Mouse (Mus musculus) midbrain, embryonic 10.5 days (tissue): ENCODE data around the gene Epha2. TPM values are rescaled to one million over a fixed set of nuclear protein-coding genes. Genes with fewer than 3 reads are reported as not detected.
A peak's percentile ranks its signal among the peaks of the same experiment; 100 is the strongest.

Experiments used
- DNase-seq: peaks from one replicate; pipeline ENCODE4 v3.0.0-alpha.2; 2017; ENCODE audit warnings: low spot score
- H3K27ac ChIP-seq: fragments of 300-500 bp; sonication (generic); replicated peaks from 2 replicates; pipeline ENCODE4 v1.5.1; 2016; ENCODE audit warnings: mild to moderate bottlenecking
- H3K27me3 ChIP-seq: fragments of 300-500 bp; sonication (generic); 2 replicates; pipeline ENCODE4 v1.6.1; 2016; ENCODE audit warnings: low read depth, mild to moderate bottlenecking; ENCODE audit not compliant: poor library complexity, severe bottlenecking
- H3K36me3 ChIP-seq: fragments of 300-500 bp; sonication (generic); 2 replicates; pipeline ENCODE4 v1.6.1; 2016; ENCODE audit warnings: mild to moderate bottlenecking, moderate library complexity
- H3K4me1 ChIP-seq: fragments of 300-500 bp; sonication (generic); 2 replicates; pipeline ENCODE4 v1.6.1; 2016
- H3K4me3 ChIP-seq: fragments of 300-500 bp; sonication (generic); 2 replicates; pipeline ENCODE4 v1.5.1; 2016; ENCODE audit warnings: mild to moderate bottlenecking, moderate library complexity
- H3K9me3 ChIP-seq: fragments of 300-500 bp; sonication (generic); replicated peaks from 2 replicates; pipeline ENCODE4 v1.6.1; 2016; ENCODE audit warnings: mild to moderate bottlenecking
- WGBS: fragments of 180-500 bp; shearing (Covaris S2); methylation state at CpG from one replicate; pipeline ENCODE4 v1.1.7; 2016; 5-methylcytosine and 5-hydroxymethylcytosine counted together
- polyA plus RNA-seq: library from polyadenylated mRNA; unstranded; fragments of >200 nt; fragmentation: Nextera tagmentation; extraction: Ambion mirVana; gene quantifications from 2 replicates; pipeline ENCODE4 v1.2.1, GENCODE M21; 2016

Gene Epha2
- polyA plus RNA-seq, 1 experiment from 2014 or later: 3.6 TPM

GRCm38 (mm10) chr4:141297934-141298333 is 3.1 kb upstream of the Epha2 start:
- Histone ChIP-seq H3K36me3 (no peaks in the 10 kb centered on the region), H3K4me3 (no peak overlapping the region), H3K27me3 (peaks cover 96% of the 10 kb centered on the region), H3K4me1 (peaks cover 50% of the 10 kb centered on the region), H3K9me3 (no peaks in the 10 kb centered on the region), H3K27ac (no peak overlapping the region)
- DNase-seq: no peak
- whole genome bisulfite sequencing: 77% methylated on average over 7 of the region's 7 CpGs

DNA sequence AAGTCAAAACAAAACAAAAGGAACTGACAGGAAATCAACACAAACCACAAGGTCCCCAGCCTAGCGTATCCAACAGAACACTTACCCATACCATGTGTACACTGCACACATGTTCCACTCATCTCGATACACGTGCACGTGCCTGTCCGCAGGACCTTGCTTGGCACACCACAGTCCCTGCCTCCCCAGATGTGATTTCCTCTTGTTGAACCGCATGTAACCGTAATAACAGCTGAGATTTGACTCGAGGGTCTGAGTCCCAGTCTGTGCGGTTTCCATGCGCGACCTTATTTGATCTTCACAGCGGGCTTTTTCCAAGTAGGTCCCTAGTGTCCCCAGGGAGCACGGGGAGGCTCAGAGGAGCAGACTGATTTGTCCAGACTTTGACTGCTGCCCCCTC is 1.7 kb upstream of the Epha2 start:
- WGBS: 74% methylated on average over 13 of the region's 13 CpGs
- H3K27me3 ChIP-seq: peaks cover 96% of the 10 kb centered on the region
- no peak for DNase-seq

DNA sequence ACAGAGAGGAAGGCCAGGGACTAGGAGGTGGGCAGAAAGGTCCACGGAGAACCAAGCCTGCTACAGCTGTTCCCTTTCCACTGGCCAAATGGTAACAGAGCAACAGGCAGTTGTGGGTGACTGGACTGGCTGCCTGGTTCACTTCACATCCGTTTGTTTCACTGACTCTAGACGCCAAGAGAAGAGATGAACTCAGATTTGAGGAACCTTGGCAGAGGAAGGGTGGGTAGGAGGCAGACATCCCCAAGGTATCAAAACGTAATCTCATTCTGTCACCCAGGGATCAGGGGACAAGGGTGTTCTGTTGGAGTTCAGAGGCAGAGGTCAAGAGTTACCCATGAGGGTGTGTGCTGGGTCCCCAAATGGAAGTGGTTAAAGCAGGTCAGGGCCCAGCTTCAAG is 844 bp upstream of the Epha2 start:
- 76% methylated on average over 4 of the region's 4 CpGs for WGBS
- H3K4me1 ChIP-seq: peaks cover 59% of the 10 kb centered on the region
- no peaks in the 10 kb centered on the region for H3K9me3 ChIP-seq
- H3K27ac ChIP-seq: no peak overlapping the region
- DNase-seq: no peak
- no peaks in the 10 kb centered on the region for H3K36me3 ChIP-seq
- H3K27me3 ChIP-seq: peaks cover 94% of the 10 kb centered on the region
- no peak overlapping the region for H3K4me3 ChIP-seq

More for the DNA sequence above, 1.7 kb upstream of the Epha2 start:
- Histone ChIP-seq H3K36me3 (no peaks in the 10 kb centered on the region), H3K27ac (no peak overlapping the region), H3K9me3 (no peaks in the 10 kb centered on the region), H3K4me1 (peaks cover 60% of the 10 kb centered on the region), H3K4me3 (no peak overlapping the region)

DNA sequence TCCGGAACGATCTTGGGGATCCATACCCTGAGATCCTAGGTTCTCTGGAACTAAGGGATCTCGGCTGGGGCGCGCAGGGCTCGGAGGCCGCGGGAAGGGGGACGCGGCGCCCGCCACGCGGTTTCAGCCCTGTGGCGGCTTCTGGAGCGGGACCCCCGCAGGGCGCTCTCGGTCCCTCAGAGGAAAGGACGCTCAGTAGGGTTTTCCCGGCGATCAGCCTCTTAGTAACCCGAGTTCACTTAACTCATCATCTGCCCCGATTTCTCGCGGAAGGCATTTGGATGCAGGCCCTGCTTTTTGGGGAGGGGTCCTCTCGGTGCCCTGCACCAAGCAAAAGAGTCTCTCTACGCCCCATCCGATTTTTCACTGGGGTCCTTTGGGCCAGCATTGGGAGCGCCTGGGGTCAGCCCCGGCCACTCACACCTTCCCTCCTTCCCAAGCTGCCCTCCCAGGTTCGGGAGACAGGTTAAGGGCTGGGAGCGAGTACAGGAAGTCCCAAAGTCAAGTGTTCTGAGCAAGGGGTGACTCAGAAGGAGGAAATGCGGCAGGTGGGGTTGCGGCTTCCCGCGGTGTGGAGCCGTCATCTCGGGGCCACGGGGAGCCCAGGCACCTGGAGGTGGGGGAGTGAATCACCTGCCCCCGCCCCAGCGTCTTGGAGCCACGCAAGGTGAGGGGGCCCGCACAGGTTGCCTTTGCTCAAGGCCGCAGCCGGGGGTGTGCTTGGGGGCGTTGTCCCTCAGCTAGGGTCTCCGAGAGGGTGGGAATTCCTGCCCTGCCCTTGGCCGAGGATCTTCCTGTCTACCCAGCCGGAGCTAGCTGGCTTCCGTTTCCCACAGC is 769 bp downstream of the Epha2 start:
- WGBS: under 1% methylated on average over 51 of the region's 51 CpGs
- peak overlapping the region; percentile 74 for H3K4me3 ChIP-seq
- no peak for DNase-seq
- H3K27ac ChIP-seq: peak overlapping the region; percentile 78
- H3K27me3 ChIP-seq: peaks cover 88% of the 10 kb centered on the region
- H3K4me1 ChIP-seq: peaks cover 62% of the 10 kb centered on the region
- no peaks in the 10 kb centered on the region for H3K36me3 ChIP-seq
- no peaks in the 10 kb centered on the region for H3K9me3 ChIP-seq

DNA sequence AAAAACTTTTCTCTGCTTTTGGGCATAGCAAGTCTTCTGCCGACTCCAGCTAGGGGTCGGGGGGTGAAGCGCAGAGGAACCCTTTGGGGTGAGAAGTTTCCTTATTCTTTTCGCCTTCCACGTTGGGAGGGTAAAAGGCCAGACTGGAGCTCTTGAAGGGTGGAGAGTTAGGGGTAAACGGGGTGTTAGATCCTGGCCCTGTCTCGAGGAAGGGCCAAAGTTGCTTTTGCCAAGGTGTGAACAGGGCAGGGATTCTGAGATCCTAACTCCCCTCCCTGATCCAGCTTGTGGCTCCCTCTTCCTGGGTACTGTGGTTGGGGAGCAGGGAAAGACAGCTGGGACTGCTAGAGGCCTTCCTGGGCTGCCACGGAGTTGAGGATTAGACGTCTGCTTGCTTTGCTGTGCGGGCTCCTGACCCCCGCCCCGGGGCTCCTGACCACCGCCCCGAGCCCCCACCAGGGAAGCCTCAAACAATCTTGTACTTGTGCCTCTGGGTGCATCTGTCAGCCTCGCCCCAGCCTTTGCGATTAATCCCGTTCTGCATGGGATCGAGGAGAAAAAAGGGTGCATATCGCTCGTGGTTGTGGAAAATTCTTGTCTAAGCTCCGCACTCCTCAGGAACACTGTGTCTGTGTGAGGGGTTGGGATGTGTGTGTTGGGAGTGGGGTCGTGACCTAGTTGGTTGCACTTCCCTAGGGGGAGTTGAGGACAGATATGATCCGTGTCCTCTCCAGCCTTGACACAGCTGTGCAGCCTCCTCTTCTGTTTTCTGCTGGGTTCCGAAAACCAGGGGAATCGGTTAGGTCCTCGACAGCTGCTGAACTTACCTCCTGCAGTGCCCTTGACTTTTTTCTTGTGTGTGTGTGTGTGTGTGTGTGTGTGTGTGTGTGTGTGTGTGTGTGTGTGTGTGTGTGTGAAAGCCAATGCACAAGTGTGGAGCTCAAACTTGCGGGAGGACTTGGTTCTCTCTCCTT is 1.7 kb downstream of the Epha2 start:
- H3K4me1 ChIP-seq: peaks cover 65% of the 10 kb centered on the region
- H3K9me3 ChIP-seq: no peaks in the 10 kb centered on the region
- peak overlapping the region; percentile 74 for H3K4me3 ChIP-seq
- H3K27me3 ChIP-seq: peaks cover 81% of the 10 kb centered on the region
- peak overlapping the region; percentile 78 for H3K27ac ChIP-seq
- no peak for DNase-seq
- peaks cover 3% of the 10 kb centered on the region for H3K36me3 ChIP-seq
- 9% methylated on average over 27 of the region's 27 CpGs for whole genome bisulfite sequencing

DNA sequence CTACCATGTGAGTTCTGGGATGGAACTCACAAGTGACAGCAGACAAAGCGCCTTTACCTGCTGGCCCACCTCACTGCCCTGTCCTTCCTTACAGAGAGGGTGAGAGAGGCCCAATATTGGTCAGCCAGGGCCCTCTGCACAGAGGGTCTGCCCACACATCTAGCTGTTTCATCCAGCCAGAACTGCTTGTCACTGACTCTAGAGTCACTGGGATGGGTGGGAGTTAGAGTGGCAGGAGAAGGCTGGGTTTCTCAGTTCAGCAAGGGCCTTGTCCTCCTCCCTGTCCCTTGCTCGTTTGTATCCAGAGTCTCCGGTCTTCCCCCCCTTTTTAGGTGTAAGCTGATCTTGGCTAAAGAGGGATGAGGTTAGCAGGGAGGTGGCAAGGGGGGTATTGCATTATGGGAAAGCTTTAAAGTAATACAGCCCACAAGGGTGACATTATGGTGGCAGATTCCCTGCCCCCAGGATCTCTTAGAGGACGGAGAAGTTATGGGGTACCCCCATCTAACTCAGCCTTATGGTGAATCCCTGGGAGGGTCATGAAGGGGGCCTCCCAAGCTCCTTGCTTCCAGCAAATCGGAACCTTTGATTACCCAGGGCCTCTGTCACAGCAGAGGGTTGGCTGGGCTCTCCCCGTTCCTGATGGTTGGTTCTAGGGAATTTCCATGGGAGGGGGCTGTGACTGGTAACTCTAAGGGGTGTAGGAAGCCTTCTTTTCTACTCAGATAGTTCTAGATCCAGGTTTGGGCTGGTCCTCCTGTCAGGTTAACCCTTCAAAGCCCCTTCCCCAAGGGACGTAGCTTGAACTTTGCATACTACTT is 2.6 kb downstream of the Epha2 start:
- no peaks in the 10 kb centered on the region for H3K9me3 ChIP-seq
- peaks cover 74% of the 10 kb centered on the region for H3K27me3 ChIP-seq
- H3K4me3 ChIP-seq: peak overlapping the region; percentile 74
- 46% methylated on average over 7 of the region's 7 CpGs for WGBS
- H3K36me3 ChIP-seq: peaks cover 12% of the 10 kb centered on the region
- no peak for DNase-seq
- H3K27ac ChIP-seq: 0 out of 2 replicates have a peak overlapping the region, but pooled peaks have one; percentile 24
- H3K4me1 ChIP-seq: peaks cover 68% of the 10 kb centered on the region

- Histone ChIP-seq H3K27me3 (peaks cover 73% of the 10 kb centered on the region), H3K9me3 (no peaks in the 10 kb centered on the region), H3K4me1 (peaks cover 74% of the 10 kb centered on the region), H3K4me3 (no peak overlapping the region), H3K27ac (no peak overlapping the region), H3K36me3 (peaks cover 18% of the 10 kb centered on the region)
- 86% methylated on average over 4 of the region's 4 CpGs for WGBS
- DNase-seq: no peak
Observed at GRCm38 (mm10) chr4:141304223-141304611, 3.2 kb downstream of the Epha2 start.

GRCm38 (mm10) chr4:141306057-141306456 is 5.0 kb downstream of the Epha2 start:
- H3K36me3 ChIP-seq: peaks cover 22% of the 10 kb centered on the region
- peak overlapping the region; percentile 76 for H3K27ac ChIP-seq
- DNase-seq: no peak
- WGBS: 24% methylated on average over 8 of the region's 8 CpGs
- H3K4me3 ChIP-seq: peak overlapping the region; percentile 12; the same call in 1 of the 2 replicates
- H3K9me3 ChIP-seq: no peaks in the 10 kb centered on the region
- peaks cover 81% of the 10 kb centered on the region for H3K4me1 ChIP-seq
- H3K27me3 ChIP-seq: peaks cover 56% of the 10 kb centered on the region

DNA sequence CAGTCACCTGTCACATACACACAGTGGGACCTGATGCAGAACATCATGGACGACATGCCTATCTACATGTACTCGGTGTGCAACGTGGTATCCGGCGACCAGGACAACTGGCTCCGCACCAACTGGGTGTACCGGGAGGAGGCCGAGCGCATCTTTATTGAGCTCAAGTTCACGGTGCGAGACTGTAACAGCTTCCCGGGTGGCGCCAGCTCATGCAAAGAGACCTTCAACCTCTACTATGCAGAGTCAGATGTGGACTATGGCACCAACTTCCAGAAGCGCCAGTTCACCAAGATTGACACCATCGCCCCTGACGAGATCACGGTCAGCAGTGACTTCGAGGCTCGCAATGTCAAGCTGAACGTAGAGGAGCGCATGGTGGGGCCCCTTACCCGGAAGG is 7.3 kb downstream of the Epha2 start:
- WGBS: 97% methylated on average over 22 of the region's 22 CpGs
- H3K27ac ChIP-seq: no peak overlapping the region
- peaks cover 40% of the 10 kb centered on the region for H3K27me3 ChIP-seq
- peaks cover 30% of the 10 kb centered on the region for H3K36me3 ChIP-seq
- no peaks in the 10 kb centered on the region for H3K9me3 ChIP-seq
- DNase-seq: no peak
- H3K4me3 ChIP-seq: no peak overlapping the region
- peaks cover 81% of the 10 kb centered on the region for H3K4me1 ChIP-seq

- H3K27ac ChIP-seq: peak overlapping the region; percentile 87
- peaks cover 81% of the 10 kb centered on the region for H3K4me1 ChIP-seq
- no peak for DNase-seq
- H3K4me3 ChIP-seq: peak overlapping the region; percentile 26
- peaks cover 30% of the 10 kb centered on the region for H3K36me3 ChIP-seq
- WGBS: 94% methylated on average over 34 of the region's 34 CpGs
- peaks cover 33% of the 10 kb centered on the region for H3K27me3 ChIP-seq
- no peaks in the 10 kb centered on the region for H3K9me3 ChIP-seq
Observed at GRCm38 (mm10) chr4:141308857-141309772, 8.1 kb downstream of the Epha2 start.

DNA sequence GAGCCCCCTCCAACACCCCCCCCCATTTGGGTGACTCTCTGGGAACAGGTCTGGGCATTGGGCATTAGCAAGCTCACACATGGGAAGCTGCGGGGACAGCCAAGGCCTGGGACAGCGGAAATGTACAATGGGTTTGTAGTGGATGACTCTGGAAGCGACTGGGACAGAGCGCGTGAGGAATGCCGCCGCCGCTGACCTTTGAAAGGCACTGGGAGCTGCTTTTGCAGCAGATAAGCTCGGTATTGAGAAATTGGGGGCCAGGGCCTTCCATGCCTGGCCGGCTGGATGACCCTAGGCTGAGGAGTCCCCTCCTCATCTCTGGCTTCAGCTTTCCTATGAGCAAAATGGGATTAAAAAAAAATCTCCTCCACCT is 8.7 kb downstream of the Epha2 start:
- peak; percentile 46 for DNase-seq

More for the DNA sequence above, 8.7 kb downstream of the Epha2 start:
- Histone ChIP-seq H3K27me3 (peaks cover 28% of the 10 kb centered on the region), H3K27ac (peak overlapping the region; percentile 87), H3K9me3 (no peaks in the 10 kb centered on the region), H3K36me3 (peaks cover 30% of the 10 kb centered on the region), H3K4me3 (peak overlapping the region; percentile 26), H3K4me1 (peaks cover 81% of the 10 kb centered on the region)
- 25% methylated on average over 10 of the region's 10 CpGs for WGBS
